Mouse (Mus musculus) kidney, postnatal 0 days (tissue): ENCODE measurements around the gene Ccl24. TPM values are rescaled to one million over a fixed set of nuclear protein-coding genes. Genes with fewer than 3 reads are reported as not detected.
A peak's percentile ranks its signal among the peaks of the same experiment; 100 is the strongest.

Experiments used
- ATAC-seq: fragments of 200-750 bp; cut with Nextera tagmentation; replicated peaks from 2 replicates; pipeline ENCODE4 v1.8.0; 2017; ENCODE audit warnings: low read depth, moderate number of reproducible peaks, moderate TSS enrichment, moderate library complexity; ENCODE audit not compliant: low FRiP score
- DNase-seq: peaks from one replicate; pipeline ENCODE4 v3.0.0-alpha.2; 2016; ENCODE audit warnings: low spot score
- H3K27ac ChIP-seq: fragments of 300-500 bp; sonication (generic); 2 replicates; pipeline ENCODE4 v1.5.1; 2014; ENCODE audit warnings: mild to moderate bottlenecking
- H3K27me3 ChIP-seq: fragments of 300-500 bp; sonication (generic); 2 replicates; pipeline ENCODE4 v1.6.1; 2014; ENCODE audit warnings: low read length, mixed read lengths; ENCODE audit not compliant: insufficient read depth
- H3K36me3 ChIP-seq: fragments of 300-500 bp; sonication (generic); 2 replicates; pipeline ENCODE4 v1.6.1; 2014; ENCODE audit warnings: low read length, mixed read lengths; ENCODE audit not compliant: insufficient read depth
- H3K4me1 ChIP-seq: fragments of 300-500 bp; sonication (generic); replicated peaks from 2 replicates; pipeline ENCODE4 v1.6.1; 2014; ENCODE audit warnings: antibody characterized with exemption, low read length, mixed read lengths; ENCODE audit not compliant: insufficient read depth
- H3K4me2 ChIP-seq: fragments of 300-500 bp; sonication (generic); 2 replicates; pipeline ENCODE4 v1.6.1; 2014; ENCODE audit warnings: mild to moderate bottlenecking, low read length, moderate library complexity, mixed read lengths
- H3K4me3 ChIP-seq: fragments of 300-500 bp; sonication (generic); replicated peaks from 2 replicates; pipeline ENCODE4 v1.5.1; 2014; ENCODE audit warnings: low read depth, low read length
- H3K9ac ChIP-seq: fragments of 300-500 bp; sonication (generic); 2 replicates; pipeline ENCODE4 v1.6.1; 2014; ENCODE audit warnings: low read depth, low read length
- H3K9me3 ChIP-seq: fragments of 300-500 bp; sonication (generic); replicated peaks from 2 replicates; pipeline ENCODE4 v1.6.1; 2016; ENCODE audit warnings: low read length, inconsistent platforms, mixed read lengths
- CTCF ChIP-seq: IDR thresholded peaks from 2 replicates; pipeline ENCODE4 v1.5.1; 2016; ENCODE audit warnings: antibody characterized with exemption, low read depth, mild to moderate bottlenecking, moderate library complexity
- WGBS: fragments of 180-500 bp; shearing (Covaris S2); extraction: QIAGEN DNeasy Blood & Tissue Kit; methylation state at CpG from one replicate; pipeline ENCODE4 v1.1.7; 2014; 5-methylcytosine and 5-hydroxymethylcytosine counted together
- polyA plus RNA-seq: library from polyadenylated mRNA; unstranded; fragments of >200 nt; fragmentation: Nextera tagmentation; extraction: Ambion mirVana; gene quantifications from 2 replicates; pipeline ENCODE4 v1.2.1, GENCODE M21; 2015

Ccl24 gene
- polyA plus RNA-seq, 1 experiment from 2014 or later: 1.1 TPM

GRCm38 (mm10) chr5:135524660-135525560 lies 47.9 kb downstream of the Ccl24 start:
- Histone ChIP-seq H3K27me3 (no peaks in the 10 kb centered on the region), H3K27ac (peak overlapping the region; percentile 56), H3K4me1 (peaks cover 9% of the 10 kb centered on the region; the same call in 1 of the 2 replicates), H3K4me2 (no peak overlapping the region), H3K9ac (no peak overlapping the region), H3K9me3 (no peaks in the 10 kb centered on the region), H3K36me3 (no peaks in the 10 kb centered on the region), H3K4me3 (no peak overlapping the region)
- DNase-seq: no peak
- TF ChIP-seq CTCF: no peak
- no peak for ATAC-seq
- 43% methylated on average over 11 of the region's 11 CpGs for WGBS

GRCm38 (mm10) chr5:135524087-135524486 lies 48.8 kb downstream of the Ccl24 start:
- 0 out of 2 replicates have a peak overlapping the region, but pooled peaks have one; percentile 16 for H3K27ac ChIP-seq
- no peak for TF ChIP-seq CTCF
- H3K4me1 ChIP-seq: peaks cover 9% of the 10 kb centered on the region; the same call in 1 of the 2 replicates
- ATAC-seq (no peak), DNase-seq (no peak)
- no peak overlapping the region for H3K9ac ChIP-seq
- no peaks in the 10 kb centered on the region for H3K9me3 ChIP-seq
- no peak overlapping the region for H3K4me2 ChIP-seq
- 47% methylated on average over 2 of the region's 2 CpGs for WGBS
- H3K36me3 ChIP-seq: no peaks in the 10 kb centered on the region
- no peaks in the 10 kb centered on the region for H3K27me3 ChIP-seq
- no peak overlapping the region for H3K4me3 ChIP-seq

- no peak for ATAC-seq
- H3K27ac ChIP-seq: no peak overlapping the region
Observed at GRCm38 (mm10) chr5:135522111-135522722, 50.6 kb downstream of the Ccl24 start.

More at GRCm38 (mm10) chr5:135522111-135522722, 50.6 kb downstream of the Ccl24 start:
- H3K36me3 ChIP-seq: no peaks in the 10 kb centered on the region
- no peaks in the 10 kb centered on the region for H3K27me3 ChIP-seq
- H3K4me3 ChIP-seq: no peak overlapping the region
- WGBS: 49% methylated on average over 9 of the region's 9 CpGs
- no peaks in the 10 kb centered on the region for H3K9me3 ChIP-seq
- H3K4me2 ChIP-seq: no peak overlapping the region
- no peak for TF ChIP-seq CTCF
- peaks cover 9% of the 10 kb centered on the region; the same call in 1 of the 2 replicates for H3K4me1 ChIP-seq
- DNase-seq: no peak
- no peak overlapping the region for H3K9ac ChIP-seq

Other genes starting within 250 kb of the Ccl24 start
- not detected in 2 replicates for gene Fkbp6, start 223.0 kb downstream of the Ccl24 start, polyA plus RNA-seq
- not detected in 2 replicates for gene Trim50, start 219.8 kb downstream of the Ccl24 start, polyA plus RNA-seq
- gene Nsun5, start 203.1 kb downstream of the Ccl24 start, polyA plus RNA-seq: 22.7 and 23.8 TPM in 2 replicates
- 8.1 and 8.9 TPM in 2 replicates for gene Pom121, start 178.5 kb downstream of the Ccl24 start, polyA plus RNA-seq
- 23.0 TPM in 2 replicates for gene Hip1, start 27.9 kb downstream of the Ccl24 start, polyA plus RNA-seq
- gene Ccl26, start 9.5 kb downstream of the Ccl24 start, polyA plus RNA-seq: not detected in 2 replicates
- 54.2 and 55.9 TPM in 2 replicates for gene Rhbdd2, start 59.6 kb upstream of the Ccl24 start, polyA plus RNA-seq
- gene Por, start 97.0 kb upstream of the Ccl24 start, polyA plus RNA-seq: 86.4 and 92.2 TPM in 2 replicates
- 80.1 and 81.7 TPM in 2 replicates for gene Tmem120a, start 171.4 kb upstream of the Ccl24 start, polyA plus RNA-seq
- 0.53 and 0.54 TPM in 2 replicates for gene Styxl1, start 205.3 kb upstream of the Ccl24 start, polyA plus RNA-seq
- 752 and 801 TPM in 2 replicates for gene Mdh2, start 205.4 kb upstream of the Ccl24 start, polyA plus RNA-seq
- gene Srrm3, start 233.8 kb upstream of the Ccl24 start, polyA plus RNA-seq: 0.13 and 0.16 TPM in 2 replicates